Mouse (Mus musculus) liver, embryonic 14.5 days (tissue): ENCODE measurements around the gene Mgat5.

Experiments
- CTCF ChIP-seq: IDR thresholded peaks from 2 replicates; pipeline ENCODE4 v1.5.1; 2016; ENCODE audit warnings: antibody characterized with exemption, low read depth, control low read depth
- EP300 ChIP-seq: IDR thresholded peaks from 2 replicates; pipeline ENCODE4 v1.6.1; 2016; ENCODE audit warnings: antibody characterized with exemption, low read depth

GRCm38 (mm10) chr1:127213434-127213833 is 8.6 kb downstream of the Mgat5 start:
- TF ChIP-seq CTCF (no peak), EP300 (no peak)
